Mouse (Mus musculus): ENCODE measurements around the gene Csmd2.
A peak's percentile ranks its signal among the peaks of the same experiment; 100 is the strongest.
"Not testable (repeated sequence)": the region's sequence is repeated elsewhere in the genome, so short reads cannot be mapped to it uniquely, and the experiment has no call there.

Gene Csmd2

GRCm38 (mm10) chr4:128514496-128514895, 526.8 kb downstream of the Csmd2 start:
- no peak for DNase-seq

GRCm38 (mm10) chr4:128521276-128521675, 533.6 kb downstream of the Csmd2 start:
- no peak for DNase-seq

- no peak for DNase-seq
Observed at GRCm38 (mm10) chr4:128543378-128543777, 555.7 kb downstream of the Csmd2 start.

DNA sequence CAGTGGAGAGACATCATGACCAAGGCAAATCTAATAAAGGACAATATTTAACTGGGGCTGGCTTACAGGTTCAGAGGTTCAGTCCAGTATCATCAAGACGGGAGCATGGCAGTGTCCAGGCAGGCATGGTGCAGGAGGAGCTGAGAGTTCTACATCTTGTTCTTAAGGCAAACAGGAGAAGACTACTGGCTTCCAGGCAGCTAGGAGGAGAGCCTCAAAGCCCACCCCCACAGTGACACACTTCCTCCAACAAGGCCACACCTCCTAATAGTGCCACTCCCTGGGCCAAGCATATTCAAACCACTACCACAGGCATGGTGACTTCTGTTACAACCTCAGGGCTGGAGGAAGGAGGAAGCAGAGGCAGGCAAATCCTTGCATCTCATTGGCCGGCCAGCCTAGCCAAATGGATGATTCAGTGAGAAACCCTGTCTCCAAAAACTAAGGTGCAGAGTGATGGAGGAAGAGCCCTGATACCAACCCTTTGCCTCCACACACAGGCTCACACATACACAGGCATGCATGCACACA, 556.4 kb downstream of the Csmd2 start:
- DNase-seq = not testable (repeated sequence)

DNA sequence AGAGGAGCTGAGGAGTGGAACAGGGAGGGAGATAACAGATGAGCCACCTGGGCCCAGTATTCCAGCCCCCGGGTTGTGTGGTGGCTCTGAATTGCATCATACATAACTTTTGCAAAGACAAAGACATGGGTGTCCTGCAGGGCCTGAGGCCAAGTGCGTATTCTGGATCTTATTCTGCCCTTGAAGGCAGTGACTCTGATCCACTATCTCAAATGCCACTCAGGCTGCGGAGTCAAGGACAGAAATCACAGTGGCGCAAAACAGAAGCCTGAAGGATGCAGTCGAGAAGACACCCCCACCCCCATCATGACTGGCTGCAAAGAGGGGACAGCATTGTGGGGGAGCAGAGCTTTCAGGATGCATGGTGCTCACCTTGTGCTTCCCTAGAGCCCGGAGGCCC, 563.1 kb downstream of the Csmd2 start:
- DNase-seq = no peak

GRCm38 (mm10) chr4:128554198-128554597, 566.5 kb downstream of the Csmd2 start:
- no peak for DNase-seq

GRCm38 (mm10) chr4:128560327-128560726, 572.7 kb downstream of the Csmd2 start:
- DNase-seq = no peak

DNA sequence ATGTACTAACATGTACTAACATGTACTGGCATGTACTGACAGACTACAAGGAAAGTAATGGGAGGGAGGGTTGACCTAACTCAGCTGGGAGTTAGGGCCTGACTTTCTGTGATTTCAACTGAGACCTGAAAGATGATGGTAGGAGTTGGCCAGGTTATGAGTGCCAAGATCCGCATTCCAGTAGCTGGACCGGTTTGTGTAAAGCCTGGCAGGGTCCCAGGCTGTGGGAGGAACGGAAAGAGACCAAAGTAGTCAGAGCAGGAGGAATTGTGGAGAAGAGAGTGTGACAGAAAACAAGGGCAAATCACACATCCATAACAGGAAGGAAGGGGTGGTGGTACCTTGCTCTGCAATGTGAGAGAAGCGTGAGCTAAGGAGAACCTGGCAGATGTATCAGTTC, 588.2 kb downstream of the Csmd2 start:
- DNase-seq = no peak

GRCm38 (mm10) chr4:128579182-128579581, 591.5 kb downstream of the Csmd2 start:
- no peak for DNase-seq

GRCm38 (mm10) chr4:128593286-128593685, 605.6 kb downstream of the Csmd2 start:
- DNase-seq = no peak

DNA sequence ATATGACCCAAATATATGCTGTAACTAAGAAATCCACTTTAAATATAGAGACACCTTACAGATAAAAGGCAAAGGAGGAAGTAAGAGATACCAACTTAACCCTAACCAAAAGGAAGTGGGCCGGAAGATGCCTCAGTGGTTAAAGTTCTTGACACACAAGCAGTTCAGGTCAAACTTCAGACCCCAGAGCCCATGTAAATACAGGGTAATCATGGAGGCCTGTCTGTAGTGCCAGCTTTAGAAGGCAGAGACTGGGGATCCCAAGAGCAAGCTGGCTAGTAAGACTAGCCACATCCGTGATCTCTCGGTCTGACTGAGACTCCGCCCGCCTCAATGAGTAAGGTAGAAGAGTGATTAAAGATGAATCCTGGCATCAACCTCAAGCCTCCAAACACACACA, 606.4 kb downstream of the Csmd2 start:
- no peak for DNase-seq

DNA sequence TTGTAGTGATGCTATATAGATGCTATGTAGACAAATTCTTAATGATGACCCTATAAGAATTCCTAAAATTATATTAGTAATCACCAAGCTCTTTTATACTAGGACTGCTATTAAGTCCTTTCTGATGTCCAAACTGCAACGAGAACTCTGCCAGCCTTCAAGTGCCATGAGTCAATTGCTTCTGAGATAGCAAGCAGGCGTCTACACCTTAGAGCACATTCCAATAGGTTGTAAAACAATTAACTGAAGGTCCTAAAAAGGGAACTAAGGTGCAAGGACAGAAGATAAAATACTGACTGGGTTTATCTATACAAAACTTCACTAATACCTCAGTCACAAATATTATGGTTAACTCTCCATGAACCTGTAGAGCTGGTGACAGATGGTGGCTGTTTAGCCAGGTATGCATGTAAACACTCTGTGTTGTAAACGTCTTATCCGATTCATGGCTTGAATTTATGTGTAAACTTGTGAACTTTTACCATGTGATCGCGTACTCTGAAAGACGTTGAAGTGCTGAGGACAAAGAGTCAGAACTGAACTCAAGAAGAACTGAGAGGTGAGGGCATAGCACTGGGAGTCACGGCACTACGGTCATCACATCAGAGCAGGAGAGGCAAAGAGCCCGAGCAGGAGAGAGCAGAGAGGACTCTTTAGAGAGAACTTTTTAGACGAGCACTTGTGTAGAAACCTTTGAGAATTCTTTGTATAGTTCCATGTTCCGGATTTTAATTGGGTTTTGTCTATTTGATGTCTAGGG, 610.3 kb downstream of the Csmd2 start:
- DNase-seq = no peak

DNA sequence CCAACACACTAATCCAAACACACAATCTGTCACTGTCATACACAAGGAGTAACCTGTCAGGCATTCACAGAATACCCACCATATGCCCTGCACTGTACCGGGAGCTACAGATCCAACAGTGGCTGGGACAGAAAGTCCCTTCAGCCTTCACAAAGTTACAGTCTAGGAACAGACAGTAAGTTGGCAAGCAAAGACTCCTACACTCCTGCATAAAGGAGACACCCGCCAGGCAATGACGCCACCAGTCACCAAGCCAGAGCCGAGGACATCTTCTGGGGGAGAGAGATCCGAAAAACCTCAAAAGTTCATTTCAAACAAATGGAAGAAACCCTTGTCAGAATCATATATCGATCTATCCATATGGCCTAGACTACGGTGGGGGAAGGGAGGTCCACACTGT, 618.9 kb downstream of the Csmd2 start:
- DNase-seq = no peak

DNA sequence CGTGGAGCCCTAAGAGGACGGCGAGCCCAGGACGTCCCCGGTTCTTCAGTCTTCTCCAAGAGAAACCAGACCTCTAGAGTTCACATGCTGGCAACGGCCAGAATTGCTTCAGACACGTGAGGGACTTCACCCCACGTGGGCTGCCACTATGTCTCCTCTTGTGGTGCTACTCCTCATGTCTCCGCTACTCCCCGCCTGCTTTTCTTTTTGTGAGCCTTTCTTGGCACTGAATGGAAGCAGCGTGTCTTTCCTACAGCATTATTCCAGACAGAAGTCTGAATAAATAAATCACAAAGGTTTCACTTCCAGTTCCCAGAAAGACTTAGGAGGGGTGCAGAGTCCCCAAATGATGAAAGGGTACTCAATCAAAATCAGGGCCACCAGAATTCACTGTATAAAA, 620.0 kb downstream of the Csmd2 start:
- peak; percentile 40 for DNase-seq

- DNase-seq = no peak
Observed at GRCm38 (mm10) chr4:128609276-128609924, 621.7 kb downstream of the Csmd2 start.

DNA sequence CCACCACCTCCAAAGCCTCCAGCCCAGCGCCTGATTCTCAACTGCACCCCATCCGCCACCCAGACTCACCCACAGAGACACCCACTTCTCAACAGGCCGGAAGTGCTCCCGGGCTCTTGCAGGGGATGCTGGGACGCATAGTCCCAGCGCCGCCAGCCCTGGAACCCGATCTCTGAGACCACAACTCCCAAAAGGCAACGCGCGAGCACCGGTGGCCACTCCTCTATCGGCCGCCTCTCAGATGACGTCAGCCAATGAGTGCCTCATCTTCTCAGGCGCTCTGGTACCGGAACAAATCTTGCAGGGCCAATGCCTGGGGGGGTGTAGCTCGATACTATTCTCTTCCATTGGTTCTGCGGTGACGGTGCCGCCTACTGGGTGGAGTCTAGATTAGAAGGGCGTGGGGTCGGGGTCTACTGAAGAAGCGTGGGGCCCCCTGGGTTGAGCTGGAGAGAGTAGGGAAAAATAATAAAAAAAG, 622.3 kb downstream of the Csmd2 start, which contains the start of gene Zscan20:
Gene Zscan20, minus strand, starts transcription at position 174 of the 478 bp plus-strand sequence.
- DNase-seq = peak; percentile 99

DNA sequence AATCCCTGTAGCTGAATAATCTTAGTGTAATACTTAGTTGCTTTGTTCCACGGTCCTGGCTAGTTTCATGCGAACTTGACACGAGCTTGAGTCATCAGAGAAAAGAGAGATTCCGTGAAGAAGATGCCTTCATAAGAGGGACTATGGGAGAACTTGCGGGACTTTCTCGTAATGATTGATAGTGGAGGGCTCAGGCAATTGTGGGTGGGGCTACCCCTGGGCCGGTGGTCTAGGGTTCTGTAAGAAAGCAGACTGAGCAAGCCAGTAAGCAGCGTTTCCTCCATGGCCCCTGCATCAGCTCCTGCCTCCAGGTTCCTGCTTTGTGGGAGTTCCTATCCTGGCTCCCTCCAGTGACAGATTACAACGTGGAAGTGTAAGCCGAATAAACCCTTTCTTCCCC, 623.0 kb downstream of the Csmd2 start:
- peak; percentile 61 for DNase-seq

DNA sequence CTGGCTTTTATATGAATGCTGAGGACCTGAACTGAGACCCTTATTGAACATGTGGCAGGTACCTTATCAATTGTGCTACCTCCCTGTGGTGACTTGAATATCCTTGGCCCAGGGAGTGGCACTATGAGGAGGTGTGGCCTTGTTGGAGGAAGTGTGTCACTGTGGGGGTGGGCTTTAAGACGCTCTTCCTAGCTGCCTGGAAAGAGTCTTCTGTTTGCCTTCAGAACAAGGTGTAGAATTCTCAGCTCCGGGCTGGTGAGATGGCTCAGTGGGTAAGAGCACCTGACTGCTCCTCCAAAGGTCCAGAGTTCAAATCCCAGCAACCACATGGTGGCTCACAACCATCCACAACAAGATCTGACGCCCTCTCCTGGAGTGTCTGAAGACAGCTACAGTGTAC, 624.1 kb downstream of the Csmd2 start:
- DNase-seq = peak; percentile 38

DNA sequence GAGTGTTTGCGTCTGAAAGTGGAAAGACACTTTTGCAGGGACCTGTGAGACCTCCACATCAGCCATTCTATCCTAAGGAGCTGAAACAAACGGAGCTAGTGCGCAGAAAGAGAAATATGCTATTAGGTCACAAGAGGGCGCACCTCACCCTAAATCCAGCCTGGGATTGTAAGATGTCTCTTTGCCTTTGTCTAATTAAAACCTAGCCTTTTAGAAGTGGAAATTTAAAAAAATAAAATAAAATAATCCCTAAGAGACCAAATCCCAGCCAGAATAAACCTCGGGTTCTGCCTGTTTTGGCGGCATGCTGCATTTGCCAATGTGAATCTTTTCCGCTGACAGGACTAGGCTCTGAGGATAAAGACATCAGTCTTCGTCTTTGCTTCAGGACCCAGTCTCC, 625.7 kb downstream of the Csmd2 start:
- peak; percentile 48 for DNase-seq

- DNase-seq = no peak
Observed at GRCm38 (mm10) chr4:128615761-128616160, 628.1 kb downstream of the Csmd2 start.

Data from cerebellum, adult 9-11 months (tissue).